Mouse (Mus musculus) kidney, postnatal 0 days (tissue): ENCODE data around the gene Gm5294. TPM values are rescaled to one million over a fixed set of nuclear protein-coding genes. Genes with fewer than 3 reads are reported as not detected.

Source experiments
- ATAC-seq: fragments of 200-750 bp; cut with Nextera tagmentation; replicated peaks from 2 replicates; pipeline ENCODE4 v1.8.0; 2017; ENCODE audit warnings: low read depth, moderate number of reproducible peaks, moderate TSS enrichment, moderate library complexity; ENCODE audit not compliant: low FRiP score
- DNase-seq: peaks from one replicate; pipeline ENCODE4 v3.0.0-alpha.2; 2016; ENCODE audit warnings: low spot score
- H3K27ac ChIP-seq: fragments of 300-500 bp; sonication (generic); 2 replicates; pipeline ENCODE4 v1.5.1; 2014; ENCODE audit warnings: mild to moderate bottlenecking
- H3K27me3 ChIP-seq: fragments of 300-500 bp; sonication (generic); 2 replicates; pipeline ENCODE4 v1.6.1; 2014; ENCODE audit warnings: low read length, mixed read lengths; ENCODE audit not compliant: insufficient read depth
- H3K36me3 ChIP-seq: fragments of 300-500 bp; sonication (generic); 2 replicates; pipeline ENCODE4 v1.6.1; 2014; ENCODE audit warnings: low read length, mixed read lengths; ENCODE audit not compliant: insufficient read depth
- H3K4me1 ChIP-seq: fragments of 300-500 bp; sonication (generic); replicated peaks from 2 replicates; pipeline ENCODE4 v1.6.1; 2014; ENCODE audit warnings: antibody characterized with exemption, low read length, mixed read lengths; ENCODE audit not compliant: insufficient read depth
- H3K4me2 ChIP-seq: fragments of 300-500 bp; sonication (generic); 2 replicates; pipeline ENCODE4 v1.6.1; 2014; ENCODE audit warnings: mild to moderate bottlenecking, low read length, moderate library complexity, mixed read lengths
- H3K4me3 ChIP-seq: fragments of 300-500 bp; sonication (generic); replicated peaks from 2 replicates; pipeline ENCODE4 v1.5.1; 2014; ENCODE audit warnings: low read depth, low read length
- H3K9ac ChIP-seq: fragments of 300-500 bp; sonication (generic); 2 replicates; pipeline ENCODE4 v1.6.1; 2014; ENCODE audit warnings: low read depth, low read length
- H3K9me3 ChIP-seq: fragments of 300-500 bp; sonication (generic); replicated peaks from 2 replicates; pipeline ENCODE4 v1.6.1; 2016; ENCODE audit warnings: low read length, inconsistent platforms, mixed read lengths
- CTCF ChIP-seq: IDR thresholded peaks from 2 replicates; pipeline ENCODE4 v1.5.1; 2016; ENCODE audit warnings: antibody characterized with exemption, low read depth, mild to moderate bottlenecking, moderate library complexity
- WGBS: fragments of 180-500 bp; shearing (Covaris S2); extraction: QIAGEN DNeasy Blood & Tissue Kit; methylation state at CpG from one replicate; pipeline ENCODE4 v1.1.7; 2014; 5-methylcytosine and 5-hydroxymethylcytosine counted together
- polyA plus RNA-seq: library from polyadenylated mRNA; unstranded; fragments of >200 nt; fragmentation: Nextera tagmentation; extraction: Ambion mirVana; gene quantifications from 2 replicates; pipeline ENCODE4 v1.2.1, GENCODE M21; 2015

Gm5294 gene
- polyA plus RNA-seq, 1 experiment from 2014 or later, result not detected

DNA sequence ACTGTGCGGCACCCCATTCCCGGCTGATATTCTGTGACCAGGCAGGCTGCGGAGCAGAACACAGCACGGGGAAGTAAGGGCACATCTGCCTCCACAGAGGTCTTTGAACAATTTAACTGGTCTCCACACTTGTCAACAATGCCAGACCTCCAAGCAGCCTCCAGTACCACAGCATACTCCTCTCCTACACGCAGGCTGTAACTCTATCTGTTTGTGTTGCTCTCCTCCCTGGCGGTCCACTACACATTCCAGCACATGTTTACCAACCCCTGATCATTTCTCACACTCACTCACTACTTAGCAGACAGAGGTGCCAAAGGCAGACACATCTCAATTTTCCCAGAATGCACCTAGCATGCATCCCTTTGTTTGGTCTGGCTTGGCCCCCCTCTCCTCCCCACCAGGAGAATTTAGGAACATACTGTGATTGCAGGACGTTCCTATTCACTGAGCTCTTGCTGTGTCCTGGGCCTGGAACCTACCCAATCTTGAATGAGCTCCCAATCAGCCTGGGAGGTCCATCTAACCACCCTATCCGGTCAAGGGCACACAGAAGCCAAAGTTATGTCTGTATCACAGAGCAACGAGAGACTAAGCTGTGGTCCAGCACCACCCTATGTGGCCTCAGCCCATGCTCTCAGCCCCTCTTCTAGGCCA lies 23.4 kb downstream of the Gm5294 start:
- ATAC-seq, result peak; percentile 41; the same call in 1 of the 2 replicates
- Histone ChIP-seq H3K36me3 (no peaks in the 10 kb centered on the region), H3K4me3 (no peak overlapping the region), H3K27me3 (no peaks in the 10 kb centered on the region), H3K4me1 (no peaks in the 10 kb centered on the region), H3K27ac (peak overlapping the region; percentile 54; the same call in 1 of the 2 replicates), H3K9ac (no peak overlapping the region), H3K9me3 (no peaks in the 10 kb centered on the region; the same call in 1 of the 2 replicates), H3K4me2 (no peak overlapping the region)
- no peak for TF ChIP-seq CTCF
- 42% methylated on average over 9 of the region's 9 CpGs for WGBS
- peak; percentile 70 for DNase-seq

DNA sequence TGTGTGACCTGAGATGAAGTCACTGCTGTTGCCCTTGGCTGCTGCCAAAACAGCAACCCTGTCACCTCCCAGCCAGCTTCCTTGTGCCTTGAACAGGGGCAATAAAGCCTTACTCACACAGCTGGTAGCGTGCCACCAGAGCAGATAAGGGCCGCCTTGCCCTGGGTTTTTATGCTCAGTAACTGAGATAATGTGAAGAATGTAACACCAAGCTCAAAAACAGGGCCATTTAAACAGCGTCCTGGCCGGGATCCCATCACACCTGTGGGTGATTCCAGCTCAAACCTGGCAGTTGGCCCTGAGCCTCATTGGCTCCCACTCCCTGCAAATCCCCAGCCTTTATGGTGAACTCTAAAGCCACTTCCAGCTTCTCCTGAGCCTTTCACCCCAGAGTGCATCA lies 26.6 kb downstream of the Gm5294 start:
- DNase-seq (no peak), ATAC-seq (no peak)
- no peaks in the 10 kb centered on the region for H3K4me1 ChIP-seq
- H3K9ac ChIP-seq, result no peak overlapping the region
- TF ChIP-seq CTCF, result no peak
- WGBS, result 32% methylated on average over 4 of the region's 4 CpGs
- H3K27me3 ChIP-seq, result no peaks in the 10 kb centered on the region
- no peak overlapping the region for H3K4me3 ChIP-seq
- no peaks in the 10 kb centered on the region for H3K36me3 ChIP-seq
- no peak overlapping the region; the same call in 1 of the 2 replicates for H3K27ac ChIP-seq
- no peaks in the 10 kb centered on the region for H3K9me3 ChIP-seq
- H3K4me2 ChIP-seq, result no peak overlapping the region

- 6% methylated on average over 7 of the region's 7 CpGs for WGBS
- H3K36me3 ChIP-seq, result no peaks in the 10 kb centered on the region
Measured at GRCm38 (mm10) chr5:138848102-138848501, 28.2 kb downstream of the Gm5294 start.

DNA sequence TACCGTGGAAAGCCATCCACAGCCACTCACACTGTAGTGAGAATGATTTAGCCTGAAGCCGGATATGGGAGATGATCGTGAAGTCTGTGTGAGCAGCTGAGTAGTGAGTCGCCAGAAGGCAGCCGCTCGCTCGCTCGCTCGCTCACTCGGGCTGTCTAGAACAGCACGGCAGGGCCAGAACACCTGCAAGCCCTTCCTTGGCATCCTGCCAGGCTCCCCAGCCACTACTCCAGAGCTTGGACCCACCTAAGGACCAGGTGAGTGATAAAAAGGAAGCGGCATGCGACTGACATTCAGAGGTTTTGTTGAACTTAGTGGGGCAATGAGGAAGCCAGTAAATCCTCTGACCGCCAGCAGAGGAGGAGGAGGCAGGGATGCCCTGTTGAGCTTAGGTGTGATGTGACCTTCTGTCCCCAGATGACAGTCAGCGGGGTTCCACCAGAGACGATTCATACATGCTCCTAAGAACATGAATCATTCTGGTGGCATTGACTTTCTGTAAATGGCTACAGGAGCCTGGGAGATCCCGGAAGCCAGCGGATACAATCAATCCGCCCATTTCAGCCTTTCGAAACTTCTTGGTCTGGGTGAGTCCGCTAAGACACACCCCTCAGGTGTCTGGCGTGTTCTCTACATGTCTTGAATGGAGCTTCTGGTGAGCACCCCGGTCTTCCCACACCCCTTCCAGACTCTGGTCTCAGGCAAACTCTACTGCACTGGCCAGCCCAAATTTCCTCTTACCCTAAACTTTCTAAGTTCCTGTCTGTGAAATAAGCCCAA lies 30.0 kb downstream of the Gm5294 start:
- Histone ChIP-seq H3K36me3 (no peaks in the 10 kb centered on the region), H3K9ac (no peak overlapping the region), H3K4me1 (no peaks in the 10 kb centered on the region), H3K4me3 (no peak overlapping the region), H3K27me3 (no peaks in the 10 kb centered on the region), H3K27ac (no peak overlapping the region), H3K9me3 (no peaks in the 10 kb centered on the region), H3K4me2 (no peak overlapping the region)
- ATAC-seq (no peak), DNase-seq (no peak)
- WGBS, result 60% methylated on average over 23 of the region's 23 CpGs
- no peak for TF ChIP-seq CTCF

More at GRCm38 (mm10) chr5:138848102-138848501, 28.2 kb downstream of the Gm5294 start:
- no peak overlapping the region for H3K9ac ChIP-seq
- H3K27me3 ChIP-seq, result no peaks in the 10 kb centered on the region
- DNase-seq (peak; percentile 94), ATAC-seq (peak; percentile 72)
- H3K4me2 ChIP-seq, result no peak overlapping the region
- H3K4me1 ChIP-seq, result no peaks in the 10 kb centered on the region
- no peak overlapping the region for H3K27ac ChIP-seq
- TF ChIP-seq CTCF, result peak; percentile 99
- H3K4me3 ChIP-seq, result no peak overlapping the region
- H3K9me3 ChIP-seq, result no peaks in the 10 kb centered on the region

GRCm38 (mm10) chr5:138850462-138850844 lies 30.6 kb downstream of the Gm5294 start:
- 79% methylated on average over 5 of the region's 5 CpGs for WGBS
- Histone ChIP-seq H3K27me3 (no peaks in the 10 kb centered on the region), H3K9me3 (no peaks in the 10 kb centered on the region), H3K9ac (no peak overlapping the region), H3K4me1 (no peaks in the 10 kb centered on the region), H3K4me2 (no peak overlapping the region), H3K27ac (no peak overlapping the region), H3K4me3 (no peak overlapping the region), H3K36me3 (no peaks in the 10 kb centered on the region)
- no peak for TF ChIP-seq CTCF
- ATAC-seq, result no peak
- DNase-seq, result no peak

DNA sequence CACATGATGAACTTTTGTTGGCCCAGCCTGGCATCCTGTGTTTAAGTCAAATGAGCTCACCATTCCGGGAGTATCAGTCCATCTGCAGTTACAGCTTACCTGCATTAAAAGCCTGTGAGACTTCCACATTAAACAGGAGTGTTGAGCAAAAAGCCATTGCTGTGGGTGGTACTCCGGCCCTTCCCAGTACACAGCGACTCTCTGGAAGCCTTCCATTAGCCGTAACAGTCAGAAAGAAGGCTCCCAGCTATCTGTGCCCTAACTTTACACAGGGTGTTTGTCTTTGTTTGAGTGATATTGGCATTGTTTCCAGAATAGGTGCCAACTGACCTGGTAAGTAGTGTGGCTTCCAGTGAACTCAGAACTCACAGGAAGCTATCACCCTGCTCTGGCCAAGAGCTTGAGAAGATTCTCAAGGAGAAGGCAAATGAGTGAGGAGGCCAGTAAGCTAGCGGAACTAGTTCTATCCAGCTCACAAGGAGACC lies 31.5 kb downstream of the Gm5294 start:
- Histone ChIP-seq H3K36me3 (no peaks in the 10 kb centered on the region), H3K4me3 (no peak overlapping the region), H3K27ac (no peak overlapping the region), H3K4me1 (no peaks in the 10 kb centered on the region), H3K27me3 (no peaks in the 10 kb centered on the region), H3K9ac (no peak overlapping the region), H3K9me3 (no peaks in the 10 kb centered on the region), H3K4me2 (no peak overlapping the region)
- 87% methylated on average over 5 of the region's 5 CpGs for WGBS
- ATAC-seq, result no peak
- DNase-seq, result no peak
- TF ChIP-seq CTCF, result no peak
